Mouse (Mus musculus) lung, adult 10 weeks (tissue): Measurements from ENCODE around the gene Dnajc24. TPM values are rescaled to one million over a fixed set of nuclear protein-coding genes. Genes with fewer than 3 reads are reported as not detected.

Experiments used
- polyA plus RNA-seq: library from polyadenylated mRNA; stranded (reverse); fragments of 350-450 nt; fragmentation: Illumina TruSeq; extraction: RNeasy Lipid Tissue Mini Kit (QIAGEN cat#74804); gene quantifications from one replicate; pipeline ENCODE4 v1.2.3, GENCODE M21; 2014; ENCODE audit warnings: low read depth, low replicate concordance; ENCODE audit not compliant: insufficient read depth

Gene Dnajc24
- 14.2 TPM for polyA plus RNA-seq

DNA sequence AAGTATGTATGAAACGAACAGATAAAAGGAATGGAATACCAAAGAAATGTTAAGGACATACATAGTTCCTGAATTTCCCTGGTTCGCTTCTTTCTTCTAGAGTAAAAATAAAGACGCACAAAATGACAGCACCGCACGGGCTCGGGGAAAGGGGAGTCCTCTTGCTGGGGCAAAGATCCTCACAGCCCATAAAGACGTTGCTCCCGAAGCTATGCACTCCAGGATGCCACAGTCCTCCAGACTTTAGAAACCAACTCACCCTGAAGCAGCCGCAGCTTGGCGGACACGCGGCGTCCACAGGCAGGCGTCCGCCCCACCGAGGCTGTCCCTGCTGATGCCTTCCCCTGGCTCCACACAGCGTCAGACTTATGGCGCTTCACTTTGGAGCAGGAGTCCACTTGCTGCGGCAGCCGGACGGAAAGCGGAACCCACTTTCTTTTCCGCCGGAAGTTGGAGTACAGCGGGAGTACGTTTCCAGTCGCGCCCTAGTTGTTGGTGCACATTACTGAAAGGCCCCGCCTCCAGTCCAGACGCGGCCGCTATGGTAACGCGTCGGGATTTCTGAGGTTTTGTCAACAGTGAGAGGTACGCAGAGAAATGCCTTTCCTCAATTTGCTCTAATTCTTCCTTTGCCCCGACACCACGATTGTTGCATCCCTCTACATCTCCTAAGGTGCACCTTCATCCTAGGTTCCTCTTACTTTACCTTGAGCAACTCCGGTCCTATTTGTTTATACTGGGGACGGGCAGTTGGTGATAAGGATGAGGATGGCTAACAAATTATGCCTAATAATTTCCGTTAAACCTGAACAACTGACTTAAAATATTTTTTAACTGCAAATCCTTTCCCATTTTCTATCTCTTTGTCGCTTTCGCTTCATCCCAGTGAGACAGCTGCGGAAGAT lies at the start of gene Dnajc24:
TSS of gene Dnajc24 (minus strand) at position 715 of the 905 bp plus-strand sequence.

Other genes starting within 250 kb of the Dnajc24 start
- 7.1 TPM for gene Elp4, start 99.0 kb downstream of the Dnajc24 start, polyA plus RNA-seq
- 67.9 TPM for gene Immp1l, start 98.9 kb downstream of the Dnajc24 start, polyA plus RNA-seq